Mouse (Mus musculus) CD4-positive, CD25-positive, alpha-beta regulatory T cell (primary cell): ENCODE measurements around the gene Sectm1b. TPM values are rescaled to one million over a fixed set of nuclear protein-coding genes. Genes with fewer than 3 reads are reported as not detected.

Experiments used
- polyA plus RNA-seq: library from polyadenylated mRNA; unstranded; fragments of 100-300 nt; shearing (Covaris generic); gene quantifications from one replicate; pipeline ENCODE4 v1.2.1, GENCODE M21; 2017

Sectm1b gene
- polyA plus RNA-seq: not detected

DNA sequence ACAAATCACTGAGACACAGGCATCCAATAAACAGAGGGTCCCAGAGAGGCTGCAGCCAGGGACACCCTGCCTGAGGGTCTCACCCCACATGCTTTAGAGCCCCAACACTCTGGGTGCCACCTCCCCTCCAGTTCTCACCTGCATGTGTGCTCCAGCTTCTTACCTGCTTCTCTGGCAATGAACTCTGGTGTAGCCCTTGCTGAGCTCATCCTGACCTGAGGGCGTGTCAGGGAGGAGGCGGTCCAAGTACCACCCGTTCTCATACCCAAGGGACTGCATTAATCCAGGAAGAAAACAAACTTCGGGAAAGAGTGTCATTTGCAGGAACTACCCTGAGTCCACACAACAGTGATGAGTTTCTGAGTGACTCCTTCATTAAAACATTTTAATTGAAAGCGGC lies at the start of gene Sectm1b:
Gene Sectm1b (minus strand): TSS at position 191 of the 400 bp plus-strand sequence.

DNA sequence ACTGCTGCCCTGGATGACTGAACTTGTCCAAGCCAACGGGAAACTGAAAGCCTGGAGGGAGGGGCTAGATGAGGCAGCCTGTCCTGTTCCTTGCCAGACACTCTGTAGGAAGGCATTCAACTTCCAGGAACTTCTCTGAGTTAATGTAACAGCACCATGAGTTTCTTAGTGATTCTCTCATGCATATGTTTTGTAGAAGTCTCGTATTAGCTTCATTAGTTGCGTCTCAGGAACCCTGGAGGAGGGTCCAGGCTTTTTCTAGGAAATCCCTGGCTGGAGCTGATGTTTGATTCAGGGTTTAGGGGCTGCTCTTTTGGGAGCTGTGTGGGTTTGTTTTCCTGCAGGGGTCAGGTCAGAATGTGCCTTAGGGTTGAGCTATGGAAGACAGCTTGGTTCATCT lies 17.8 kb upstream of the Sectm1b start, which contains the start of gene Sectm1a:
Gene Sectm1a (minus strand): TSS at position 101 of the 400 bp plus-strand sequence.

DNA sequence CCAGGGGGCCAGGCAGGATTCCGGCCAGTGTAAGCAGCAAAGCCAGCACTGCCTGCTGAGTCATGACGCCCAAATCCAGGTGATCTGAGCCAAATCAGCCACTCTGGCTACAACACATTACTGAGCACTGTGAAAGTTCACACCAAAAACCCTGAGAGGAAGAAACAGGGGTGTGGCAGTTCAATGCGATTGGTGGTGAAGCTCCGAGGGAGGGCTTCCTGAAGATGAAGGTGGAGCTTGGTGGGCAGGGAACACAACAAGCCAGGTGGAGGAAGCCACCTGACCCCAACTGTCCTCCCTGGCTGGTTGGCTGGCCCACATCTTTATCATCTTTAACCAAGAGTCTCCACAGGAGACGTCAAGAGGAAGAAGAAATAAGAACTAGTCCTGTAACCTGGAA lies 24.1 kb downstream of the Sectm1b start, which contains the start of gene Cd7:
Gene Cd7 (minus strand): TSS at position 117 of the 400 bp plus-strand sequence.

Other genes starting within 250 kb of the Sectm1b start
- 45.8 TPM for gene Fasn, start 239.0 kb downstream of the Sectm1b start, polyA plus RNA-seq
- 0.85 TPM for gene Ccdc57, start 130.7 kb downstream of the Sectm1b start, polyA plus RNA-seq
- gene Slc16a3, start 115.1 kb downstream of the Sectm1b start, polyA plus RNA-seq: 11.1 TPM
- gene Csnk1d, start 72.2 kb downstream of the Sectm1b start, polyA plus RNA-seq: 161 TPM
- 76.1 TPM for gene Cd7, start 24.2 kb downstream of the Sectm1b start, polyA plus RNA-seq
- not detected for gene Sectm1a, start 17.7 kb upstream of the Sectm1b start, polyA plus RNA-seq
- not detected for gene Tex19.2, start 55.1 kb upstream of the Sectm1b start, polyA plus RNA-seq
- not detected for gene Tex19.1, start 82.6 kb upstream of the Sectm1b start, polyA plus RNA-seq
- gene Uts2r, start 96.7 kb upstream of the Sectm1b start, polyA plus RNA-seq: not detected
- 2.5 TPM for gene Hexdc, start 140.9 kb upstream of the Sectm1b start, polyA plus RNA-seq
- 7.3 TPM for gene Ogfod3, start 141.1 kb upstream of the Sectm1b start, polyA plus RNA-seq
- 115 TPM for gene Cybc1, start 165.8 kb upstream of the Sectm1b start, polyA plus RNA-seq
- 34.2 TPM for gene Narf, start 173.7 kb upstream of the Sectm1b start, polyA plus RNA-seq
- 18.2 TPM for gene Foxk2, start 196.4 kb upstream of the Sectm1b start, polyA plus RNA-seq